Mouse (Mus musculus) cerebellum, adult (tissue): ENCODE measurements around the gene Serpina16.
"Not testable (repeated sequence)": the region's sequence is repeated elsewhere in the genome, so short reads cannot be mapped to it uniquely, and the experiment has no call there.

ENCODE experiments used
- ATAC-seq: cut with Nextera tagmentation; 2 replicates; pipeline ENCODE4 v1.9.2; 2017; ENCODE audit warnings: mild to moderate bottlenecking, moderate library complexity, mixed read lengths; ENCODE audit not compliant: insufficient number of reproducible peaks, low FRiP score, low TSS enrichment

The Serpina16 gene

DNA sequence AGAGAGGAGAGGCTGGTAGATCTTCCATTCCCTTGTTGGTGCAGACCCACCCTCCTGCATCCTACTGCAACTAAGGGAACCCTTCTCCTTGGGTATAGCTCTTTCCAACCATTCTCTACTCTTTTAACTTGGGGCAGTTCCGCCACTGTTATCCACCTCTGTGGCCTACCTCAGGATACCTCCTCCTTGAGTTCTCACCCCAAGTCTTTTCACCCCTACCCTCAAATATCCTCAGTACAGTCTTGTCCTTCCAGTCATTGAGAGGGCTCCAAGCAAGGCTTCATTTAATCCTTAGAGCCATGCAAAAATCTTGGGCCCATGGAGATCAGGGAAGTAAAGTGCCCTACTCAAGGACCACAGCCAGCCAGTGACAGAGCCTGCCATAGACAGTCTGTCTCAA is at the start of gene Serpina16:
Serpina16 (minus strand) TSS at position 101 of the 400 bp plus-strand sequence.
- ATAC-seq, result no peak

- ATAC-seq, result no peak
Measured at GRCm38 (mm10) chr12:103711537-103711936, 35.6 kb upstream of the Serpina16 start.

- ATAC-seq, result no peak
Measured at GRCm38 (mm10) chr12:103710405-103710804, 34.5 kb upstream of the Serpina16 start.

GRCm38 (mm10) chr12:103706113-103706512 is 30.2 kb upstream of the Serpina16 start:
- no peak for ATAC-seq

GRCm38 (mm10) chr12:103705547-103705946 is 29.6 kb upstream of the Serpina16 start:
- ATAC-seq, result no peak

- no peak for ATAC-seq
Measured at GRCm38 (mm10) chr12:103700144-103700750, 24.3 kb upstream of the Serpina16 start.

- ATAC-seq, result no peak
Measured at GRCm38 (mm10) chr12:103695429-103695828, 19.5 kb upstream of the Serpina16 start, which contains the start of gene Serpina1f. TSS of gene Serpina1f (minus strand) at chr12:103695529.

DNA sequence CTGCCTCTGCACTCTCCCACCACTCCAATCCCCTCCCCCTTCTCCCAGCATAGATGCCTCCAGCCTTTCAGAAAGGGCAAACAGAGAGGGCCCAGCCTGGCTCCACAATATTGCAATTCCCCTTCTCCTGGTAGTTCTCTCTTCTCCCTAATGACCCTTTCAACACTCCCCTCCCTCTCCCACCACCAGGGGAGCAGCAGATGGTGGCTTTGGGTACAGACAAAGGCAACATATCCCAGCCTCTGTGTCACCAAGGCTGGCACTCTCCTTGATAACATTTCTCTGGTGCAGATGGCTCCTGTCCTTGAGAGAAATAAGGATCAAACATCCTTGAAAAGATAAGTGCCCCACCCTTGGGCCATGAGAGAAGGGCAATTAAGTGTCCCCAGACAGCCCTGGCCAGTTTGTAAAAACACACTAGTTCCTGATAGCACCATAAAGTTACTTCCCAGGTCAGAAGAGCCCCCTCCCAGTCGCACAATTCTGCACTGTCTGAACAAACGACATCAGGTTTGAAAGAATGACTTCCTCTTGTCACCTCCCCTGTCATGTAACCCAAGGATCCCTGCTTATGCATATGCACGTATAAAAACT is 12.4 kb upstream of the Serpina16 start:
- ATAC-seq, result no peak

GRCm38 (mm10) chr12:103687021-103687420 is 11.1 kb upstream of the Serpina16 start:
- ATAC-seq, result no peak

GRCm38 (mm10) chr12:103686050-103686449 is 10.1 kb upstream of the Serpina16 start:
- ATAC-seq, result no peak

DNA sequence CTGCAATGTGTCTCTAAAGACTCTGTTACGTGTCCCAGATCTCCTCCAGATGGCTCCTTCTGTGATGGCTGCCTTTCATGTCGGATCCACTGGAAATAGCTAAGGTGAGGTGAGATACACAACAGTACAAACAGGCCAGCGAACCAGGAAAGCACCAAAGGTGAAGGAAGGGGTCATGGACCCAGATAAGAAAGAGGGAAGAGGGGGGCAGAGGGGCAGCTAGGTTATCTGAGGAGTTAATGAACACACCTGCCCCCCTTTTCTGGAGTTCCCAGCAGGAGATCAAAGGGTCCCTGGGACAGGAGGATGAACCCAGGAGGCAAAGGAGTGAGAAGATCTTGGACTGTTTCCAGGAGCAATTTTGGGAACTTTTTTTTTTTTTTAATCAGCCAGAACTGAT is 9.4 kb upstream of the Serpina16 start:
- ATAC-seq, result no peak

DNA sequence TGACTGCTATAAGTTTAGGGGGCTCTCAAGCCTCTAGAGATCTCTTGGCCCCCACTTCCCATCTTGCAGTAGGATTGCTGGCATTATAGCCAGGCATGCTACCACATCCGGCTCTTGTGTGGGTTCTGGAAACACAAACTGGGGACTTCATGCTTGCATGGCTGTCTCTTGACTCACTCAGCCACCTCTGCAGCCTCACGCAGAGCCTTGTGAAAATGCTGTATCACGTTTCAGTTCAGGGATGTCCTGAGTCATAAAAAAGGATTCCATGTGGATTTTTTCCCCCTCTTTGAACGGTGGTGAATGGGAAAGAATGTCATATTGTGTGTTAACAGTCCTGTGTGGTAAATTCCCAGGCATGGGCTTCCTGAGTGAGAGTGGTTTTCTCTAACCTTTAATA is 7.8 kb upstream of the Serpina16 start:
- ATAC-seq, result no peak

DNA sequence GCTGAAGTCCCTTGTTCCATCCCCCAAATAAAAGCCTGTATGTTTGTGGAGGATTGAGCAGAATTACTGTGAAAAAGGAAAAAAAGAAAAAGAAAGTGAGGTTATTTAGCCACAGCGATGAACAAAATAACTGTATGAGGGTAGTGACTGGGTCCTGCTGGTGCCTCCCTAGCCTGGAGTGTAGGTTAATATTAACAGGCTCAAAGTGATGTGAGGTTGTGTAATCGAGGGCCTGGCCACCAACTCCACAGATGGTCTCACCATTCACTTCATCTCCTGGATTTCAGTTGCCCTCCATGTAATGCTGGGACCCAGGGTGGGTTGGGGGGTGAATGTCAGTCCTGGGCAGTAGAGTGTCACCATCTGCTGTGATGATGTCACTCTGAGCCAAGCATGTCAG is 5.8 kb upstream of the Serpina16 start:
- no peak for ATAC-seq

GRCm38 (mm10) chr12:103681169-103681568 is 5.2 kb upstream of the Serpina16 start:
- no peak for ATAC-seq

- ATAC-seq, result not testable (repeated sequence)
Measured at GRCm38 (mm10) chr12:103679853-103680252, 3.9 kb upstream of the Serpina16 start.

DNA sequence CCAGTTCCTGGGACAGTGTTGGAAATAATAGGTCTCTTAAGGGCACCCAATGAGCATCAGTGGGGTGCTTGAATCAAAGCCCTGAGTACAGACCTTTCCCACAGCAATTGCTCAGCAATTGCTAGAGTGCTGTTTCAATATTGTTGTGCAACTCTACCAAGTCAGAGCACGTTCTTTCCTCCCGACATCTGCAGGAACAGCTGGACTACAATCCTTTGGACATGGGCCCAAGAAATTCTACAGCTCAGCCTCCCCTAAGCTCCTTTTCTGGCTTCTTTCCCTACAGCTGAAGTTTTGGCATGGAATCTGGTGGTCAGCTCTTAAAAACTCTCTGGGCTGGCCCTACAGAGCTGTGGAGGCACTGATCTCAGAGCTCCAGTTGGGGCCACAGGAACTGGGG is 2.8 kb downstream of the Serpina16 start:
- ATAC-seq, result no peak

- no peak for ATAC-seq
Measured at GRCm38 (mm10) chr12:103671483-103671882, 4.5 kb downstream of the Serpina16 start.

- ATAC-seq, result no peak
Measured at GRCm38 (mm10) chr12:103670964-103671363, 5.0 kb downstream of the Serpina16 start.

DNA sequence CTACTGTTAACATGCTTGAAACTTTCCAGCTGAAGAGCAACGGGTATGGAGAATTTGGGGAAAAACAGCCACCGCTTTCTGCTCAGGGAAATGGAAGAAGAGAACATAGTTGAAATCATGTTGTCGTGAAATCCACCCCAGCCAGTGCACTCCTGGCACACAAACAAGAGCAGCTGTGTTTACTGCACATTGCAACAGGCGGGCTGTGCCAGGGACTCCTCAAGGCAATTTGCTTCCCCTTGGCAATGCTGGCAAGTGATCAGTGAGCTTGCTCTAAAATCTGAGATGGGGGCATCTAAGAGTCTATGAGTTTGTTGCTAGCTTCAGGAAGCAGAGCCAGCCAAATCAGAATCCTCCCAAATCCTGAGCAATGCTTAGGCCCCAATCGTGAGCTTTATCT is 5.6 kb downstream of the Serpina16 start:
- ATAC-seq, result no peak

- ATAC-seq, result no peak
Measured at GRCm38 (mm10) chr12:103665286-103665685, 10.7 kb downstream of the Serpina16 start.

GRCm38 (mm10) chr12:103662053-103662452 is 13.9 kb downstream of the Serpina16 start:
- not testable (repeated sequence) for ATAC-seq

GRCm38 (mm10) chr12:103660076-103660475 is 15.9 kb downstream of the Serpina16 start:
- ATAC-seq, result no peak
